Mouse (Mus musculus) MEL (cell line): ENCODE measurements around the gene Acacb.

Source experiments
- CTCF ChIP-seq, 3 experiments: IDR thresholded peaks in 2 of 3; conservative IDR thresholded peaks in 1 of 3; 2 replicates each; pipeline ENCODE4 v1.5.1; 2011 to 2012; ENCODE audit warnings: low read length in 3 of 3, low read depth in 2 of 3, mild to moderate bottlenecking in 2 of 3, improper control_type of control experiment in 1 of 3, inconsistent platforms in 1 of 3, mixed read lengths in 1 of 3, moderate library complexity in 1 of 3; ENCODE audit not compliant: control insufficient read depth in 1 of 3, insufficient read depth in 1 of 3, poor library complexity in 1 of 3, severe bottlenecking in 1 of 3
- E2F4 ChIP-seq: IDR thresholded peaks from 2 replicates; pipeline ENCODE4 v1.6.1; 2011; ENCODE audit warnings: low read depth, low read length, improper control_type of control experiment, borderline replicate concordance
- POLR2A ChIP-seq, 2 experiments: IDR thresholded peaks; 2 replicates each; pipeline ENCODE4 v1.6.1; 2011 to 2012; ENCODE audit warnings: low read length in 2 of 2, mild to moderate bottlenecking in 2 of 2, control low read depth in 1 of 2, improper control_type of control experiment in 1 of 2, low read depth in 1 of 2, moderate library complexity in 1 of 2; ENCODE audit not compliant: control insufficient read depth in 1 of 2, insufficient read depth in 1 of 2, poor library complexity in 1 of 2
- ZNF384 ChIP-seq: IDR thresholded peaks from 2 replicates; pipeline ENCODE4 v1.6.1; 2012; ENCODE audit warnings: low read depth, mild to moderate bottlenecking, inconsistent platforms, low read length, improper control_type of control experiment

- TF ChIP-seq CTCF (IDR thresholded peaks at IDR 0.05 in 2 of 3, conservative IDR thresholded peaks at IDR 0.05 in 1 of 3; ENCODE audit: control insufficient read depth in 1 of 3, insufficient read depth in 1 of 3, low read depth in 2 of 3, low read length in 3 of 3, poor library complexity in 1 of 3, severe bottlenecking in 1 of 3) = peak in 2 of 3 experiments; percentile 13 to 23; a peak in 2 of 6 replicates
- TF ChIP-seq E2F4 = no peak
- no peak for TF ChIP-seq ZNF384
- TF ChIP-seq POLR2A (IDR thresholded peaks at IDR 0.05; ENCODE audit: control insufficient read depth in 1 of 2, insufficient read depth in 1 of 2, low read depth in 1 of 2, low read length in 2 of 2, poor library complexity in 1 of 2) = no peak
Measured at GRCm38 (mm10) chr5:114177966-114178719, 31.8 kb downstream of the Acacb start.
